Mouse (Mus musculus) gastrocnemius, postnatal 36 days (tissue): ENCODE data around the gene Gm13078. TPM values are rescaled to one million over a fixed set of nuclear protein-coding genes. Genes with fewer than 3 reads are reported as not detected.

Source experiments
- DNase-seq, 2 experiments: peaks; one replicate each; pipeline ENCODE4 v3.0.0; 2022
- intact Hi-C: fragments of 180-260 bp; cut with DNase I; formaldehyde crosslinking; loops from one replicate; pipeline ENCODE4 v1.15.1; 2025
- long read RNA-seq, 2 experiments: library from polyadenylated mRNA; stranded (forward); transcript quantifications; one replicate each; pipeline ENCODE4 v2.0.0; 2021
- total RNA-seq, 2 experiments: library from RNA; stranded (reverse); gene quantifications; 2 replicates each; pipeline ENCODE4 v1.2.3; 2021

The Gm13078 gene
- not detected for total RNA-seq
- long read RNA-seq, experiment 1: 0 reads
- long read RNA-seq, experiment 2: 0 reads

DNA sequence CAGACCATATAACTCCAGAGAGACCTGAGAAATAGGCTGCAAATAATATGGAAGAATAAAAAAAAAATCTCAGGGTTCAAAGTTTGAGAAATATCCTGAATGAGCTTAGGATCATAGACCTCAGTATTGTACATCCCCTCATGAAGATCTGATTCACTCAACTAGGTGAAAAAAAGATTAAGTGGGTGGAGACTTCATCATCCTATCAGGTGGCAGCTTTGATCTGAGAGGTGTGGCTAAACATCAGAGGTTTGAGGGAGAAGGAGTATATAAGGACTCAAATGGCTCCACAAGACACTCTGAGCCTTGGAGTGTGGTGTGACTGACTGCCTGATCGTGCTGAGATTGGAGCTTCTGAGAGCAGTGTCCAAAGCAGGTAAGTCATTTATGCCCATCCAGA, at the start of gene Gm13078:
Gene Gm13078 (plus strand): TSS at position 301 of the 400 bp plus-strand sequence.
- intact Hi-C loops: no loop called here
- no peak for DNase-seq

DNA sequence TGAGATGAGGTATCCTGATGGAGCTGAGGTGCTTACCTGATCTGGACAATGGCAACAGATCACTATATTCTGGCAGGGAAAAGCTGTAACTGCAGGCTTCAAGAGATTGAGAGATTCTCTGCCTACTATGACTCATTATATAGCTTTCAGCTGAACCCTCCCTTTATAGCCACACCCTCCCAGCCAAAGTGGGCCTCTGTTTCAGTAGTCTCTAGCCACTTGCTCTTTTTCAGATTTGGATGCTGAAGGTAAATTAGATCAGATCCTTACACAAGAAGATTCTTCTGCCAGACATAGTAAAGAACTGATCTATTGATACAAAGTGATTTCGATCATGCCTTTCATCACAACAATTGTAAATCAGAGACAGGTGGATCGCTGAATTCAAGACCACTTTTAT, 16.6 kb upstream of the Gm13078 start, which contains the start of gene Gm13089:
Gene Gm13089 (minus strand): TSS at position 101 of the 400 bp plus-strand sequence.
- no peak for DNase-seq
- intact Hi-C loops: no loop called here

Other genes starting within 250 kb of the Gm13078 start
- not detected for gene Gm13043, start 208.1 kb upstream of the Gm13078 start, total RNA-seq
- gene Gm13040, start 183.5 kb upstream of the Gm13078 start, total RNA-seq: not detected
- gene BC080695, start 167.8 kb upstream of the Gm13078 start, total RNA-seq: not detected
- gene Gm13057, start 167.7 kb upstream of the Gm13078 start, total RNA-seq: not detected
- not detected for gene Gm13083, start 104.5 kb upstream of the Gm13078 start, total RNA-seq
- gene Gm13088, start 62.2 kb upstream of the Gm13078 start, total RNA-seq: not detected
- not detected for gene Gm13089, start 16.7 kb upstream of the Gm13078 start, total RNA-seq
- not detected for gene Gm13023, start 69.9 kb downstream of the Gm13078 start, total RNA-seq
- not detected for gene Gm13084, start 96.6 kb downstream of the Gm13078 start, total RNA-seq
- gene Gm13103, start 127.0 kb downstream of the Gm13078 start, total RNA-seq: not detected
- not detected for gene Pramef6, start 180.9 kb downstream of the Gm13078 start, total RNA-seq
- gene Pramef25, start 231.6 kb downstream of the Gm13078 start, total RNA-seq: not detected
- not detected for gene Gm13101, start 247.5 kb downstream of the Gm13078 start, total RNA-seq